8 mouse cellular contexts compared by ENCODE assay signal in the genomic region with DNA sequence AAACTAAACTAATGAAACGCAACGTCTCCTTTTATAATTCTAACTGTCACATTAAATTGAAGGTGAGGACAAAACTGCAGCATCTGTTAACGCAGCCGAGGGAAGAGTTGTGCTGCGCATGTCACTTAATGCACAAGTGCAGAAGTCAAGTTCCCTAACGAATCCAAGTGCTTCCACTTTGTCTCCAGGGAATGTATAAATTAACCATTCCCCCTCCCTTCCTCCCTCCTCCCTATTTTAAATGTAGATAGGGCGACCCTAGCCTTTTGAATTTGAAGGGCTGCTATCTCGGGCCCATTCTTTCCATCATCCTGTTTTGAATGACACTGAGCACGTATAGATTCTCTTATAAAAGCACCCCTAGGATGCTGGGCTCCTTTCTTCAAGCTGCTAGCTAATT. TPM values are rescaled to one million over a fixed set of nuclear protein-coding genes. Genes with fewer than 3 reads are reported as not detected.
DNase-seq lines count a peak whose midpoint lies in the region; ATAC-seq and TF ChIP-seq lines count a peak whose summit lies in the region.

No protein-coding gene starts in this region.

- peaks cover 28% of the 10 kb centered on the region for H3K4me1 ChIP-seq in G1E (ENCODE audit: insufficient read depth, low read depth, low read length)
- peaks cover 38% of the 10 kb centered on the region for H3K4me1 ChIP-seq in forebrain, embryonic 16.5 days (replicated peaks; ENCODE audit: control insufficient read depth, insufficient read depth, low read length)
- H3K4me1 ChIP-seq in liver, postnatal 0 days (ENCODE audit: insufficient read depth) = peaks cover 22% of the 10 kb centered on the region
- H3K4me1 ChIP-seq in cerebellum, adult 2 months (ENCODE audit: control insufficient read depth, insufficient read depth, low read length) = no peaks in the 10 kb centered on the region; the same call in 1 of the 2 replicates

- peaks cover 3% of the 10 kb centered on the region for H3K36me3 ChIP-seq in G1E (replicated peaks)
- no peaks in the 10 kb centered on the region for H3K36me3 ChIP-seq in forebrain, embryonic 16.5 days (ENCODE audit: control insufficient read depth, insufficient read depth)
- H3K36me3 ChIP-seq in liver, postnatal 0 days (replicated peaks; ENCODE audit: insufficient read depth, low read length) = no peaks in the 10 kb centered on the region

- no peaks in the 10 kb centered on the region for H3K9me3 ChIP-seq in G1E (replicated peaks)
- H3K9me3 ChIP-seq in forebrain, embryonic 16.5 days (ENCODE audit: control insufficient read depth, low read length) = no peaks in the 10 kb centered on the region
- H3K9me3 ChIP-seq in liver, postnatal 0 days (ENCODE audit: low read length) = no peaks in the 10 kb centered on the region

- TF ChIP-seq CTCF in G1E (IDR thresholded peaks at IDR 0.05; ENCODE audit: low read depth, low read length) = no peak
- TF ChIP-seq CTCF in liver, postnatal 0 days (IDR thresholded peaks at IDR 0.05; ENCODE audit: low read depth) = no peak
- TF ChIP-seq CTCF in cerebellum, adult 2 months (IDR thresholded peaks at IDR 0.05; ENCODE audit: borderline replicate concordance, insufficient read depth, low read depth, low read length) = no peak

- peak overlapping the region; percentile 78; the same call in 1 of the 2 replicates for H3K4me3 ChIP-seq in G1E (ENCODE audit: low read depth, low read length)
- H3K4me3 ChIP-seq in forebrain, embryonic 16.5 days (replicated peaks; ENCODE audit: low read length) = peak overlapping the region; percentile 83
- peak overlapping the region; percentile 82; the same call in 1 of the 2 replicates for H3K4me3 ChIP-seq in liver, postnatal 0 days (ENCODE audit: low read depth, low read length)
- H3K4me3 ChIP-seq in cerebellum, adult 2 months (replicated peaks; ENCODE audit: insufficient read depth, low read depth, low read length) = no peak overlapping the region

- H3K27me3 ChIP-seq in G1E (ENCODE audit: insufficient read depth, low read length) = no peaks in the 10 kb centered on the region
- no peaks in the 10 kb centered on the region for H3K27me3 ChIP-seq in forebrain, embryonic 16.5 days (replicated peaks; ENCODE audit: control insufficient read depth, insufficient read depth, low read length)
- H3K27me3 ChIP-seq in liver, postnatal 0 days (ENCODE audit: insufficient read depth, low read length) = 0 out of 2 replicates have a peak, but pooled peaks cover 2% of the 10 kb centered on the region
- H3K27me3 ChIP-seq in cerebellum, adult 2 months (ENCODE audit: control insufficient read depth, insufficient read depth, low read length) = no peaks in the 10 kb centered on the region

- no peak for TF ChIP-seq POLR2A in cerebellum, adult 2 months (IDR thresholded peaks at IDR 0.05; ENCODE audit: borderline replicate concordance, insufficient read depth, low read length)

- H3K9ac ChIP-seq in forebrain, embryonic 16.5 days (replicated peaks; ENCODE audit: low read depth, low read length) = peak overlapping the region; percentile 98
- H3K9ac ChIP-seq in liver, postnatal 0 days (replicated peaks) = no peak overlapping the region

- no peak for ATAC-seq in G1E (ENCODE audit: extremely low read depth, insufficient number of reproducible peaks, low FRiP score, poor library complexity, severe bottlenecking)
- ATAC-seq in forebrain, embryonic 16.5 days = no peak
- ATAC-seq in liver, postnatal 0 days = no peak
- no peak for ATAC-seq in megakaryocyte-erythroid progenitor cell, adult 5-6 weeks (replicated peaks; ENCODE audit: low FRiP score, low TSS enrichment, poor library complexity, severe bottlenecking)

- TF ChIP-seq EP300 in liver, postnatal 0 days (IDR thresholded peaks at IDR 0.05; ENCODE audit: low read depth) = no peak

- peak overlapping the region; percentile 99 for H3K27ac ChIP-seq in forebrain, embryonic 16.5 days (ENCODE audit: low read length)
- no peak overlapping the region for H3K27ac ChIP-seq in liver, postnatal 0 days (ENCODE audit: low read depth)
- no peak overlapping the region for H3K27ac ChIP-seq in cerebellum, adult 2 months (ENCODE audit: insufficient read depth, low read length)

- WGBS in forebrain, embryonic 16.5 days = 2% methylated on average over 9 of the region's 9 CpGs
- WGBS in liver, postnatal 0 days (ENCODE audit: insufficient replicate concordance) = 36% methylated on average over 9 of the region's 9 CpGs
- 55% methylated on average over 9 of the region's 9 CpGs for WGBS in cerebellum, adult 2 months

- peak overlapping the region; percentile 93 for H3K4me2 ChIP-seq in forebrain, embryonic 16.5 days (ENCODE audit: low read length)
- H3K4me2 ChIP-seq in liver, postnatal 0 days (ENCODE audit: low read depth, low read length) = peak overlapping the region; percentile 99

- DNase-seq in heart, adult 11 months = peak; percentile 73
- no peak for DNase-seq in heart, adult 18-20 months
- no peak for DNase-seq in G1E (ENCODE audit: low spot score)
- no peak for DNase-seq in liver, postnatal 0 days
- no peak for DNase-seq in cerebellum, adult 2 months
- no peak for DNase-seq in thymus, postnatal 10 days (ENCODE audit: low spot score in 2 of 2)

RNA-seq across cellular contexts. Expression of gene Bend3, which starts 1.2 kb away (rescaled TPM):
- total RNA-seq in heart, adult 18-20 months (2021) = 1 to 10 TPM; 4.0 to 4.2 TPM
- total RNA-seq in G1E (2014; fragmentation: Nextera tagmentation) = 13.3 and 13.8 TPM in 2 replicates
- total RNA-seq in G1E (2017) = 4.1 and 4.8 TPM in 2 replicates
- 7.2 and 7.6 TPM in 2 replicates for polyA plus RNA-seq in G1E (2012)
- 3.9 and 4.5 TPM in 2 replicates for polyA plus RNA-seq in forebrain, embryonic 16.5 days (2015; fragmentation: Nextera tagmentation; extraction: Ambion mirVana)
- 0.51 TPM in 2 replicates for polyA plus RNA-seq in liver, postnatal 0 days (2015; fragmentation: Nextera tagmentation; extraction: Ambion mirVana)
- total RNA-seq in megakaryocyte-erythroid progenitor cell, adult 5-6 weeks (2014; fragmentation: Nextera tagmentation) = 12.1 and 19.3 TPM in 2 replicates
- total RNA-seq in megakaryocyte-erythroid progenitor cell, adult 5-6 weeks (2017) = 7.5 and 9.1 TPM in 2 replicates
- polyA plus RNA-seq in cerebellum, adult 2 months (2012; rRNA removed) = 2.8 and 3.2 TPM in 2 replicates

RNA-seq across cellular contexts. Expression of gene Gm9803, which starts 46.4 kb away (rescaled TPM):
- total RNA-seq in heart, adult 18-20 months (2021) = 1 to 10 TPM; 8.0 to 9.8 TPM
- total RNA-seq in G1E (2014; fragmentation: Nextera tagmentation) (2.9 and 3.4 TPM in 2 replicates), G1E (2017) (6.9 and 13.6 TPM in 2 replicates)
- 33.3 and 49.6 TPM in 2 replicates for polyA plus RNA-seq in G1E (2012)
- polyA plus RNA-seq in forebrain, embryonic 16.5 days (2015; fragmentation: Nextera tagmentation; extraction: Ambion mirVana) = 23.0 TPM in 2 replicates
- 7.8 and 8.7 TPM in 2 replicates for polyA plus RNA-seq in liver, postnatal 0 days (2015; fragmentation: Nextera tagmentation; extraction: Ambion mirVana)
- total RNA-seq in megakaryocyte-erythroid progenitor cell, adult 5-6 weeks (2014; fragmentation: Nextera tagmentation) = 2.2 and 7.6 TPM in 2 replicates
- 3.0 and 41.1 TPM in 2 replicates for total RNA-seq in megakaryocyte-erythroid progenitor cell, adult 5-6 weeks (2017)
- polyA plus RNA-seq in cerebellum, adult 2 months (2012; rRNA removed) = 13.4 and 15.7 TPM in 2 replicates
